Mouse (Mus musculus): ENCODE results near the gene C1ql2. TPM values are rescaled to one million over a fixed set of nuclear protein-coding genes. Genes with fewer than 3 reads are reported as not detected.
A peak's percentile ranks its signal among the peaks of the same experiment; 100 is the strongest.

The C1ql2 gene
- polyA plus RNA-seq (2015; fragmentation: Nextera tagmentation; extraction: Ambion mirVana) = not detected in 2 replicates

DNA sequence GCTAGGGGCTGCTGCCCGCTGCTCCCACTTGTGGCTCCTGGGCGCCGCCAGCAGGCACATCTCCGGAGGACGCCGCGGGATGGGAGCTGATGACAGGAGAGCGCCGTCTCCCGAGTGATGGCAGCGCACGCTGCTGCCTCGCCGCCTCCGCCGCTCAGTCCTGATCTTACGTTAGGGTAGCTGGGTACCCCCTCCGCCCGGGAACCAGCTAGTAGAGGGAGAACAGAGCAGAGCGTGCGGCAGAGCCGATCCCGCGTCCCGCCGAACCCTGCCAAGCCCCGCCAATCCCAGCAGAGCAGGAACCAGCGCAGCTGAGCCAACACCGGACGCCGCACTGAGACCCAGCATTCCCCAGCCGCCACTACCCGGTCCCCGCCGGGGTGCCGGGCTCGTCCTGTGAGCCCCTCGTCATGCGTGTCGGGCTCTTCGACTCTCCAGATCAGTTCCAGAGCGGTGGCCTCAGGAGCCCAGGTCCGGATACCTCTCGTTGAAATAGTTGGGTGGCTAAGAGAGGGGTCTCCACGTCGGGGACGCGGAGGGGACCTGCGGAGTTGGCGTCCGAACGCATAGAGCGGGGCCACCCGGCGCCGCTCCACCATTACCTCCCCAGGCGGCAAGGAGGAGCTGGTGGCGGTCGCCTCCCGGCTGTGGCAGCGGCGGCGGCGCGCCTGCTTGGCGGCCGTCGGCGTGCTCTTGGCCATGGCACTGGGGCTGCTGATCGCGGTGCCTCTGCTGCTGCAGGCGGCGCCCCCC is at the start of gene C1ql2:
Gene C1ql2, plus strand, starts transcription at position 164 of the 753 bp plus-strand sequence.
- DNase-seq (ENCODE audit: low spot score) (no peak), ATAC-seq (no peak)
- peak within 1 kb of the TSS; percentile 26 for H3K4me3 ChIP-seq (ENCODE audit: low read depth, low read length)
- H3K4me2 ChIP-seq (replicated peaks; ENCODE audit: low read depth, low read length) = peak within 1 kb of the TSS; percentile 46
- no peak for TF ChIP-seq EP300 (IDR thresholded peaks at IDR 0.05)
- TF ChIP-seq CTCF (IDR thresholded peaks at IDR 0.05) = no peak; the same call in 1 of the 2 replicates
- H3K27me3 ChIP-seq (replicated peaks; ENCODE audit: insufficient read depth, low read length) = peaks cover 45% of the 10 kb centered on the region
- H3K9ac ChIP-seq (replicated peaks; ENCODE audit: low read depth) = no peak within 1 kb of the TSS
- no peaks in the 10 kb centered on the region for H3K4me1 ChIP-seq (ENCODE audit: insufficient read depth, low read depth, low read length)
- H3K27ac ChIP-seq (ENCODE audit: low read length) = no peak within 1 kb of the TSS
- H3K36me3 ChIP-seq (ENCODE audit: insufficient read depth, low read length) = no peaks in the 10 kb centered on the region
- under 1% methylated on average over 70 of the region's 73 CpGs for WGBS
- no peaks in the 10 kb centered on the region for H3K9me3 ChIP-seq (ENCODE audit: low read length)

DNA sequence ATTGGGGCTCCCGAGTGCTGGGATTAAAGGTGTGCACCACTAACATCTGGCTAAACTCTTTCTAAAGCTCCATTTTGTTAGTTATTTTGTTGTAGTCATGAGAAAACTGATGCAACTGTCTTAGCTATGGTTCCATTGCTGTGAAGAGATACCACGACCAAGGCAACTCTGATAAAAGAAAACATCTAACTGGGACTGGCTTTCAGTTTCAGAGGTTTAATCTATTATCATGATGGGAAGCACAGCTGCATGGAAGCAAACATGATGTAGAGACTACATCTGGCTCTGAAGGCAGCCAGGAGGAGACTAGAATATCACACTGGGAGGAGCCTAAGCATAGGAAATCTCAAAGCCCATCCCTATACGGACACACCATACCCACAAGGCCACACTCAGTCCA is 48.7 kb upstream of the C1ql2 start:
- Histone ChIP-seq H3K27me3 (replicated peaks; ENCODE audit: insufficient read depth, low read length) (no peaks in the 10 kb centered on the region), H3K9me3 (ENCODE audit: low read length) (no peaks in the 10 kb centered on the region), H3K36me3 (ENCODE audit: insufficient read depth, low read length) (no peaks in the 10 kb centered on the region), H3K4me3 (ENCODE audit: low read depth, low read length) (no peak overlapping the region), H3K27ac (ENCODE audit: low read length) (no peak overlapping the region), H3K9ac (replicated peaks; ENCODE audit: low read depth) (no peak overlapping the region), H3K4me2 (replicated peaks; ENCODE audit: low read depth, low read length) (no peak overlapping the region), H3K4me1 (ENCODE audit: insufficient read depth, low read depth, low read length) (no peaks in the 10 kb centered on the region)
- no peak for DNase-seq (ENCODE audit: low spot score)
- TF ChIP-seq CTCF (IDR thresholded peaks at IDR 0.05) (no peak), EP300 (IDR thresholded peaks at IDR 0.05) (no peak)
- WGBS = 85% methylated on average over 3 of the region's 3 CpGs
- no peak for ATAC-seq

DNA sequence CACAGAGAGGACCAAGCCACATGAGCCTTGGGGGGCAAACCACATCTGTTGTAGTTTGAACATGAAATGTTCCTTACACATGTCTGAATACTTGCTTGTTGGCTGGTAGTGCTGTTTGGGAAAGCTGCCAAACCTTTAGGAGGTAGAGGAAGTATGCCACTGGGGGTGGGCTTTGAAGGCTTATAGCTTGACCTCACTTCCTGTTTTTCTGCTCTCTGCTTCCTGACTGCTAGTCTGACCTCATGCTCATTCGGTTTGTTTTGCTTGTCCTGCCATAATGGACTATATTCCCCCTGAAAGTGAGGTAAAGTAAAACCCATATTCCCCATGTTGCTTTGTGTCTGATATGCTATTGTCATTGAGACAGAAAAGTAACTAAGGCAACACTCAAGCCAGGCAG is 46.6 kb upstream of the C1ql2 start:
- Histone ChIP-seq H3K4me1 (ENCODE audit: insufficient read depth, low read depth, low read length) (no peaks in the 10 kb centered on the region), H3K27me3 (replicated peaks; ENCODE audit: insufficient read depth, low read length) (no peaks in the 10 kb centered on the region), H3K9ac (replicated peaks; ENCODE audit: low read depth) (no peak overlapping the region), H3K4me3 (ENCODE audit: low read depth, low read length) (no peak overlapping the region), H3K27ac (ENCODE audit: low read length) (no peak overlapping the region), H3K4me2 (replicated peaks; ENCODE audit: low read depth, low read length) (no peak overlapping the region), H3K9me3 (ENCODE audit: low read length) (no peaks in the 10 kb centered on the region), H3K36me3 (ENCODE audit: insufficient read depth, low read length) (no peaks in the 10 kb centered on the region)
- 43% methylated on average over 1 of the region's 1 CpGs for WGBS
- no peak for ATAC-seq
- peak; percentile 18 for DNase-seq (ENCODE audit: low spot score)
- TF ChIP-seq EP300 (IDR thresholded peaks at IDR 0.05) (no peak), CTCF (IDR thresholded peaks at IDR 0.05) (no peak)

DNA sequence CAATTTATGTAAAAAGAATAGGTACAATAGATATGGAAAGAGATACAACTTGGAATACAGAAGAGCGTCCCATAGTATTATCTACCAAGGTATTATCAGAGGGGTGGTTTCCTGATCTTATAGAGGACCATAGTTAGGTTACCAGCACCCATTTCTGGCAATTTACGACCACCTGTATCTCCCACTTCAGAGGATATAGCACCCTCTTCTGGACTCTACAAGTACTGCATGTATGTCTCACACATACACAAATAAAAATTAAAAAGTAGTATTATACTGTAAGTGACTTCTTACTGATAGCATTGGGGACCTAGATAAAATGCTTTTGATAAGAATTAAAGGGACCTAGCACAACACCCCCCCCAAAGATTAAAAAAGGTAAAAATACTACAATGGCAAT is 43.4 kb upstream of the C1ql2 start:
- Histone ChIP-seq H3K9me3 (ENCODE audit: low read length) (no peaks in the 10 kb centered on the region), H3K36me3 (ENCODE audit: insufficient read depth, low read length) (no peaks in the 10 kb centered on the region), H3K4me3 (ENCODE audit: low read depth, low read length) (no peak overlapping the region), H3K27ac (ENCODE audit: low read length) (no peak overlapping the region), H3K27me3 (replicated peaks; ENCODE audit: insufficient read depth, low read length) (no peaks in the 10 kb centered on the region), H3K4me1 (ENCODE audit: insufficient read depth, low read depth, low read length) (no peaks in the 10 kb centered on the region), H3K9ac (replicated peaks; ENCODE audit: low read depth) (no peak overlapping the region), H3K4me2 (replicated peaks; ENCODE audit: low read depth, low read length) (no peak overlapping the region)
- DNase-seq (ENCODE audit: low spot score) (no peak), ATAC-seq (no peak)
- WGBS = 88% methylated on average over 2 of the region's 2 CpGs
- TF ChIP-seq EP300 (IDR thresholded peaks at IDR 0.05) (no peak), CTCF (IDR thresholded peaks at IDR 0.05) (peak; percentile 9; the same call in 1 of the 2 replicates)

DNA sequence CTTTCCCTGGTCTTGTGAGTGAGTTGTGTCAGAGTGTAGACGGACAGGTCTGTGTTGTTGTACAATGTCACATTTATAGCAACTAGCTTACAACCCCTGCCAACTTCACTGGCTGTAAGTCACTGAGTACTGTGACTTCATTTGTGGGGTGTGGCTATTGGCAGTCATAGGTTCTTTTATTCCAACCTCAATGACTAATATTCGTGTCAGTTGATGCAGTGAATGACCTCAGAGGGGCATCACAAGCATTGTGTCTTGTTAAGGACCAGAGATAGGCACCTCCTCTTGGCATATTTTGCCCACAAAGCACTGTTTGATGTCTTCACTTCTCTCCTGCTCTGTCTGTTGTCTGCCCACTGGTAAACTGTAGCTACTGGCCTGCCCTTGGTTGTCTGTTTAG is 34.6 kb upstream of the C1ql2 start:
- no peaks in the 10 kb centered on the region for H3K27me3 ChIP-seq (replicated peaks; ENCODE audit: insufficient read depth, low read length)
- H3K9ac ChIP-seq (replicated peaks; ENCODE audit: low read depth) = no peak overlapping the region
- 45% methylated on average over 2 of the region's 2 CpGs for WGBS
- no peak for TF ChIP-seq EP300 (IDR thresholded peaks at IDR 0.05)
- no peak for TF ChIP-seq CTCF (IDR thresholded peaks at IDR 0.05)
- no peaks in the 10 kb centered on the region for H3K9me3 ChIP-seq (ENCODE audit: low read length)
- H3K36me3 ChIP-seq (ENCODE audit: insufficient read depth, low read length) = no peaks in the 10 kb centered on the region
- no peaks in the 10 kb centered on the region for H3K4me1 ChIP-seq (ENCODE audit: insufficient read depth, low read depth, low read length)
- no peak for ATAC-seq
- H3K27ac ChIP-seq (ENCODE audit: low read length) = no peak overlapping the region
- no peak for DNase-seq (ENCODE audit: low spot score)
- H3K4me2 ChIP-seq (replicated peaks; ENCODE audit: low read depth, low read length) = no peak overlapping the region
- H3K4me3 ChIP-seq (ENCODE audit: low read depth, low read length) = no peak overlapping the region

DNA sequence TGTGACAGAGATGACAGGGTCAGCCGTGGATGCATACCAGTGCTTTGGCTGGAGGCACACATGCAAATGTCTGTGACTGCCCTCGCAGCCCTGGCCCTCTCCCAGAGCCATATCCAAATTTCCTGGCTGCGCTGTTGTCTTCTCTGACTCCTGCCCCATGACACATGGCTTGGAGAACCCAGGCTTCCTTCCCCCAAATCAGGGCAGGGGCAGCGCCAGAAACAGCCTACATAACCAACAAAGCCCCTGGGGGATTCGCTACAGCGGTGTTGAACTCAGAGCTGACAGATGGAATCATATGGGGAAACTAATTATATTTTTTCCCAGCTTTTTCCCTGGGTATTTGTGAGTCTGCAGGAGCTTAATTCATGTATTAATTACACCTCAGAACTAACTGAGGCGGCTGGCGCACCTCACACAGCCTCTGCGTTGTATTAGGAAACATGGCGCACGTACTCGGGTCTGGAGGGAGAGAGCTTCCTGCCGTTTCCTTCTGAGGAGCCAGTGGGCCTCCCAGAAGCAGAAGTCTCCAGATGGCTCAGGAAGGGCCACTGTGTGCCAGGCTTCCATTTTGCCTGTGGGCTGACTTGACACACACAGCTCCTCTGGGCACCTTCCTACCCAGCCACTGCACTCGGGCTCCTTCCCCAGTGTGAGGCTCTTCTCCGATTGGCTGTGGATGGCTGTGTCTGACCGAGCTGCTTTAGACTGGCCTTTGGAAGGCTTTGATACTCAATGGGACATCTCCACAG is 18.9 kb upstream of the C1ql2 start:
- ATAC-seq = no peak
- 79% methylated on average over 16 of the region's 16 CpGs for WGBS
- Histone ChIP-seq H3K9me3 (ENCODE audit: low read length) (no peaks in the 10 kb centered on the region), H3K4me3 (ENCODE audit: low read depth, low read length) (no peak overlapping the region), H3K9ac (replicated peaks; ENCODE audit: low read depth) (no peak overlapping the region), H3K4me2 (replicated peaks; ENCODE audit: low read depth, low read length) (no peak overlapping the region), H3K27me3 (replicated peaks; ENCODE audit: insufficient read depth, low read length) (no peaks in the 10 kb centered on the region), H3K36me3 (ENCODE audit: insufficient read depth, low read length) (no peaks in the 10 kb centered on the region), H3K4me1 (ENCODE audit: insufficient read depth, low read depth, low read length) (no peaks in the 10 kb centered on the region), H3K27ac (ENCODE audit: low read length) (no peak overlapping the region)
- no peak for DNase-seq (ENCODE audit: low spot score)
- TF ChIP-seq EP300 (IDR thresholded peaks at IDR 0.05) (no peak), CTCF (IDR thresholded peaks at IDR 0.05) (no peak)
